Mouse (Mus musculus) cerebellum, adult 2 months (tissue): Measurements from ENCODE around the gene Vmn2r73. TPM values are rescaled to one million over a fixed set of nuclear protein-coding genes. Genes with fewer than 3 reads are reported as not detected.
"Not testable (repeated sequence)": the region's sequence is repeated elsewhere in the genome, so short reads cannot be mapped to it uniquely, and the experiment has no call there.

Source experiments
- DNase-seq, 2 experiments: peaks; one replicate each; pipeline ENCODE4 v3.0.0; 2021
- H3K27ac ChIP-seq: fragments of 200-500 bp; 2 replicates; pipeline ENCODE4 v1.5.1; 2012; ENCODE audit warnings: low read length, control low read depth, inconsistent platforms; ENCODE audit not compliant: insufficient read depth
- H3K27me3 ChIP-seq: fragments of 200-500 bp; 2 replicates; pipeline ENCODE4 v1.6.1; 2012; ENCODE audit warnings: inconsistent platforms, mild to moderate bottlenecking, low read length, moderate library complexity; ENCODE audit not compliant: control insufficient read depth, insufficient read depth
- H3K4me1 ChIP-seq: fragments of 200-500 bp; 2 replicates; pipeline ENCODE4 v1.6.1; 2011; ENCODE audit warnings: low read length; ENCODE audit not compliant: control insufficient read depth, insufficient read depth
- H3K4me3 ChIP-seq: fragments of 200-500 bp; replicated peaks from 2 replicates; pipeline ENCODE3; 2011; ENCODE audit warnings: mild to moderate bottlenecking, low read depth, low read length, control low read depth; ENCODE audit not compliant: insufficient read depth
- CTCF ChIP-seq: fragments of 200-500 bp; IDR thresholded peaks from 2 replicates; pipeline ENCODE4 v1.5.1; 2011; ENCODE audit warnings: low read depth, mild to moderate bottlenecking, control low read depth, low read length, moderate library complexity, borderline replicate concordance; ENCODE audit not compliant: insufficient read depth
- POLR2A ChIP-seq: fragments of 200-500 bp; IDR thresholded peaks from 2 replicates; pipeline ENCODE4 v1.6.1; 2011; ENCODE audit warnings: low read length, control low read depth, borderline replicate concordance; ENCODE audit not compliant: insufficient read depth
- WGBS: fragments of 180-500 bp; shearing (Covaris S2); methylation state at CpG from one replicate; pipeline ENCODE4 v1.1.7; 2018; 5-methylcytosine and 5-hydroxymethylcytosine counted together
- polyA plus RNA-seq: library from polyadenylated mRNA; depleted of rRNA; stranded (reverse); fragments of >200 nt; gene quantifications from 2 replicates; pipeline ENCODE4 v1.2.3, GENCODE M21; 2012; rRNA removed

Gene Vmn2r73
- not detected in 2 replicates for polyA plus RNA-seq

- Histone ChIP-seq H3K4me1 (no peaks in the 10 kb centered on the region), H3K27ac (no peak within 1 kb of the TSS), H3K27me3 (no peaks in the 10 kb centered on the region), H3K4me3 (no peak within 1 kb of the TSS)
- no peak for DNase-seq
- no peak for TF ChIP-seq POLR2A
- no peak for TF ChIP-seq CTCF
- 65% methylated on average over 1 of the region's 1 CpGs for WGBS
These were observed at the start of gene Vmn2r73 for GRCm38 (mm10) chr7:85876166-85876565. Gene Vmn2r73 (minus strand): TSS chr7:85876266.

- DNase-seq: no peak
- 25% methylated on average over 2 of the region's 2 CpGs for WGBS
- H3K27me3 ChIP-seq: no peaks in the 10 kb centered on the region
- no peak overlapping the region for H3K27ac ChIP-seq
- H3K4me3 ChIP-seq: no peak overlapping the region
- no peaks in the 10 kb centered on the region for H3K4me1 ChIP-seq
- TF ChIP-seq CTCF (no peak), POLR2A (no peak)
These were observed 35.7 kb downstream of the Vmn2r73 start for GRCm38 (mm10) chr7:85840090-85840948.

- 11% methylated on average over 6 of the region's 6 CpGs for WGBS
- H3K27ac ChIP-seq, H3K4me3 ChIP-seq, H3K4me1 ChIP-seq, H3K27me3 ChIP-seq, DNase-seq: not testable (repeated sequence)
These were observed 58.0 kb downstream of the Vmn2r73 start for GRCm38 (mm10) chr7:85818092-85818491.

Other genes starting within 250 kb of the Vmn2r73 start
- not detected in 2 replicates for gene Vmn2r72, start 121.2 kb downstream of the Vmn2r73 start, polyA plus RNA-seq
- gene Vmn2r74, start 85.4 kb upstream of the Vmn2r73 start, polyA plus RNA-seq: not detected in 2 replicates